Mouse (Mus musculus) bone marrow, adult 2 months (tissue): ENCODE results near the gene Nt5c2.

Experiments
- CTCF ChIP-seq: fragments of 200-500 bp; IDR thresholded peaks from 2 replicates; pipeline ENCODE4 v1.5.1; 2011; ENCODE audit warnings: low read length, control low read depth; ENCODE audit not compliant: control insufficient read depth, insufficient read depth
- POLR2A ChIP-seq: fragments of 200-500 bp; IDR thresholded peaks from 2 replicates; pipeline ENCODE4 v1.6.1; 2011; ENCODE audit warnings: low read depth, mild to moderate bottlenecking, control low read depth, low read length, borderline replicate concordance; ENCODE audit not compliant: control insufficient read depth

DNA sequence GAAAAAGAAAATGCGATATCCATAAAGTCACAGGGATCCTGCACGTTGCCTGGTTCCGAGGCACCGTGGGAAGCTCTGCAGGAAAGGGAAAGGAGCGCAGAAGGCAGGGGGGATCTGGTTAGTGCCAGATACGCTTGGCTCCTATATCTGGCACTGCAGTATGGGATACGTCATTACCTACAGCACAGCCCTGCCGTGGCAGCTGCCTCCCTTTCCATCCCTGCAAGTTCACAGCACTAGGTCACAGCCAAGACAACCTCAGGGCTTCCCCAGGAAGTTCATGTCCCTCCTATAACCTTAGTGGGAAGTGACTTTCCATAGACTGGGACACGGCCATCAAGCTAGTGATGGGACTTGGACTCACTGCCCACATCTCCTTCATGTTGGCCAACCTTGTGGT lies 18.9 kb downstream of the Nt5c2 start:
- no peak for TF ChIP-seq POLR2A
- TF ChIP-seq CTCF: no peak
